Mouse (Mus musculus) forebrain, embryonic 13.5 days (tissue): ENCODE data around the gene Rpusd2. TPM values are rescaled to one million over a fixed set of nuclear protein-coding genes. Genes with fewer than 3 reads are reported as not detected.
"Not testable (repeated sequence)": the region's sequence is repeated elsewhere in the genome, so short reads cannot be mapped to it uniquely, and the experiment has no call there.

Experiments used
- ATAC-seq: fragments of 200-750 bp; cut with Nextera tagmentation; 2 replicates; pipeline ENCODE4 v1.8.0; 2017
- H3K27ac ChIP-seq: fragments of 300-500 bp; sonication (generic); 2 replicates; pipeline ENCODE4 v1.5.1; 2015; ENCODE audit warnings: inconsistent platforms, mild to moderate bottlenecking, moderate library complexity
- H3K27me3 ChIP-seq: fragments of 300-500 bp; sonication (generic); 2 replicates; pipeline ENCODE4 v1.6.1; 2015; ENCODE audit warnings: mild to moderate bottlenecking, inconsistent platforms
- H3K36me3 ChIP-seq: fragments of 300-500 bp; sonication (generic); 2 replicates; pipeline ENCODE4 v1.6.1; 2015; ENCODE audit warnings: mild to moderate bottlenecking, inconsistent platforms; ENCODE audit not compliant: poor library complexity, severe bottlenecking
- H3K4me1 ChIP-seq: fragments of 300-500 bp; sonication (generic); 2 replicates; pipeline ENCODE4 v1.6.1; 2015; ENCODE audit warnings: inconsistent platforms
- H3K4me2 ChIP-seq: fragments of 300-500 bp; sonication (generic); 2 replicates; pipeline ENCODE4 v1.6.1; 2015; ENCODE audit warnings: inconsistent platforms, mild to moderate bottlenecking, moderate library complexity
- H3K4me3 ChIP-seq: fragments of 300-500 bp; sonication (generic); 2 replicates; pipeline ENCODE4 v1.5.1; 2015; ENCODE audit warnings: mild to moderate bottlenecking, inconsistent platforms
- H3K9ac ChIP-seq: fragments of 300-500 bp; sonication (generic); 2 replicates; pipeline ENCODE4 v1.6.1; 2015; ENCODE audit warnings: mild to moderate bottlenecking, inconsistent platforms
- H3K9me3 ChIP-seq: fragments of 300-500 bp; sonication (generic); replicated peaks from 2 replicates; pipeline ENCODE4 v1.6.1; 2016; ENCODE audit warnings: inconsistent platforms
- WGBS: fragments of 180-500 bp; shearing (Covaris S2); methylation state at CpG from one replicate; pipeline ENCODE4 v1.1.7; 2015; 5-methylcytosine and 5-hydroxymethylcytosine counted together
- polyA plus RNA-seq: library from polyadenylated mRNA; unstranded; fragments of >200 nt; fragmentation: Nextera tagmentation; extraction: Ambion mirVana; gene quantifications from 2 replicates; pipeline ENCODE4 v1.2.1, GENCODE M21; 2015

Gene Rpusd2
- 7.3 and 7.7 TPM in 2 replicates for polyA plus RNA-seq

DNA sequence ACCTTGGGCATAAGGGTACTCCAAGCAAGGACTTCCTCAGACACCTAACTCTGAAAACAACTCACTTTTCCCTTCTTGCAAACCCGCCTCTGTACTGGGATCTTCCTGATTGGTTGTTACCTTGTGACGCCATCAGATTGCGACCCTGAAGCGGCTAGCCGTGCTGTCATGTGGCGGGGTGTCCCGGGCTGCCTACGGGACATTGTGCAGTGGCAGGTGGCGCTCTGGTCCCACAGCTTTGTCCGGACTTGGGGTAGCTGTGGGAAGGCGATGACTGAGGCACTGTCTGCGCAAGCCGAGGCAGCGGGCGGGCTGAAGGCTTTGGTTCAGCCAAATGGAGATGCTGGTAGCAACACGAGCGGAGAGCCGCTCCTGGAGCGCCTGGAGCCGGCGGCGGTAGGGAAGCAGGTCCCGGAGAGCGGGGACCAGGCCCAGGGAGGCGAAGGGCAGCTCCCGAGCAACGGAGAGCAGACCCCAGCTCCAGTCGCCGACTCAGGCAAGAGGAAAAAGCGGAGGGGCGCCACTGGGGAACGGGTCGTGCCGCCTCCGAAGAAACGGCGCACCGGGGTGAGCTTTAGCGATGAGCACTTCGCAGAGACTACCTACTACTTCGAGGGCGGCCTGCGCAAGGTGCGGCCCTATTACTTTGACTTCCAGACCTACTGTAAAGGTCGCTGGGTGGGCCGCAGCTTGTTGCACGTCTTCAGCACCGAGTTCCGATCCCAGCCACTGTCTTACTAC lies at the start of gene Rpusd2:
Gene Rpusd2 (plus strand): TSS at position 135 of the 741 bp plus-strand sequence.
- Histone ChIP-seq H3K4me2 (peak within 1 kb of the TSS; percentile 83), H3K4me1 (peaks cover 17% of the 10 kb centered on the region), H3K27me3 (peaks cover 11% of the 10 kb centered on the region; the same call in 1 of the 2 replicates), H3K36me3 (peaks cover 26% of the 10 kb centered on the region), H3K9me3 (no peaks in the 10 kb centered on the region), H3K27ac (peak within 1 kb of the TSS; percentile 91), H3K4me3 (peak within 1 kb of the TSS; percentile 88), H3K9ac (peak within 1 kb of the TSS; percentile 87)
- ATAC-seq, result peak; percentile 98
- under 1% methylated on average over 49 of the region's 49 CpGs for WGBS

- Histone ChIP-seq H3K27ac (no peak overlapping the region), H3K9me3 (no peaks in the 10 kb centered on the region), H3K4me1 (peaks cover 17% of the 10 kb centered on the region; the same call in 1 of the 2 replicates), H3K36me3 (no peaks in the 10 kb centered on the region), H3K4me3 (no peak overlapping the region), H3K9ac (no peak overlapping the region), H3K27me3 (no peaks in the 10 kb centered on the region), H3K4me2 (no peak overlapping the region)
- ATAC-seq, result peak; percentile 20; the same call in 1 of the 2 replicates
- 60% methylated on average over 5 of the region's 5 CpGs for WGBS
These were observed 39.1 kb upstream of the Rpusd2 start for GRCm38 (mm10) chr2:118995490-118995889.

GRCm38 (mm10) chr2:118995919-118996797 lies 38.4 kb upstream of the Rpusd2 start:
- peaks cover 17% of the 10 kb centered on the region; the same call in 1 of the 2 replicates for H3K4me1 ChIP-seq
- no peak overlapping the region for H3K9ac ChIP-seq
- WGBS, result 33% methylated on average over 16 of the region's 16 CpGs
- peak overlapping the region; percentile 3; the same call in 1 of the 2 replicates for H3K4me2 ChIP-seq
- H3K4me3 ChIP-seq, result no peak overlapping the region
- no peaks in the 10 kb centered on the region for H3K36me3 ChIP-seq
- peak; percentile 84 for ATAC-seq
- no peaks in the 10 kb centered on the region for H3K9me3 ChIP-seq
- H3K27ac ChIP-seq, result peak overlapping the region; percentile 12
- H3K27me3 ChIP-seq, result no peaks in the 10 kb centered on the region

- no peak overlapping the region for H3K4me2 ChIP-seq
- WGBS, result 40% methylated on average over 1 of the region's 1 CpGs
- no peak overlapping the region; the same call in 1 of the 2 replicates for H3K27ac ChIP-seq
These were observed 37.8 kb upstream of the Rpusd2 start for GRCm38 (mm10) chr2:118996798-118997105.

GRCm38 (mm10) chr2:118998115-118998866 lies 36.3 kb upstream of the Rpusd2 start:
- ATAC-seq, result no peak
- 81% methylated on average over 6 of the region's 6 CpGs for WGBS
- H3K4me1 ChIP-seq, result peaks cover 17% of the 10 kb centered on the region; the same call in 1 of the 2 replicates
- no peak overlapping the region for H3K27ac ChIP-seq
- no peaks in the 10 kb centered on the region for H3K27me3 ChIP-seq
- H3K4me2 ChIP-seq, result no peak overlapping the region
- no peaks in the 10 kb centered on the region for H3K36me3 ChIP-seq
- no peaks in the 10 kb centered on the region for H3K9me3 ChIP-seq
- H3K4me3 ChIP-seq, result no peak overlapping the region
- no peak overlapping the region for H3K9ac ChIP-seq

More at GRCm38 (mm10) chr2:118996798-118997105, 37.8 kb upstream of the Rpusd2 start:
- H3K9me3 ChIP-seq, result no peaks in the 10 kb centered on the region
- no peaks in the 10 kb centered on the region for H3K27me3 ChIP-seq
- no peak overlapping the region for H3K9ac ChIP-seq
- no peak overlapping the region for H3K4me3 ChIP-seq
- peaks cover 17% of the 10 kb centered on the region; the same call in 1 of the 2 replicates for H3K4me1 ChIP-seq
- peak; percentile 48 for ATAC-seq
- H3K36me3 ChIP-seq, result no peaks in the 10 kb centered on the region

GRCm38 (mm10) chr2:118999025-118999639 lies 35.5 kb upstream of the Rpusd2 start:
- Histone ChIP-seq H3K9ac (no peak overlapping the region), H3K36me3 (no peaks in the 10 kb centered on the region), H3K4me1 (peaks cover 17% of the 10 kb centered on the region; the same call in 1 of the 2 replicates), H3K4me2 (no peak overlapping the region), H3K4me3 (no peak overlapping the region), H3K27ac (no peak overlapping the region), H3K27me3 (no peaks in the 10 kb centered on the region), H3K9me3 (no peaks in the 10 kb centered on the region)
- WGBS, result 69% methylated on average over 3 of the region's 3 CpGs
- no peak for ATAC-seq

DNA sequence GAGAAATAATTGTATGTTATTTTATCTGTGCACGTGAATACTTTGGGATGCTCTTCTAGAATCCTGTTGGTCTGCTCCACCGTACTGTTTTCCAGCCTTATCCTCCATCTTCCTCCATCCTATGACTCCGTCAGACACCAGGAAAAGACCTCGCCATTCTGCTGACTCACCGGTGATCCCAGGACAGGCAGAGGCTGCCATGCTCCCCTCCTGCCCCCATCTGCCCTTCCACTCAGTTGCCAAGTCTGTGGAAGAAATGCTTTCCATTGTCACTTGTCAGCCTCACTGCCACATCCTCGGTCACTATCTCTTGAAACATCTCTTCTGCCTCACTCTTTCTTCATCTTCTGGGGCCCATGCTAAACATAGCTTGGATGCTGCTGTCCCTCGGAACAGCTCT lies 27.7 kb upstream of the Rpusd2 start:
- Histone ChIP-seq H3K27me3 (no peaks in the 10 kb centered on the region), H3K4me2 (no peak overlapping the region), H3K36me3 (no peaks in the 10 kb centered on the region), H3K9ac (no peak overlapping the region), H3K27ac (no peak overlapping the region), H3K4me3 (no peak overlapping the region), H3K9me3 (no peaks in the 10 kb centered on the region), H3K4me1 (no peaks in the 10 kb centered on the region)
- no peak for ATAC-seq
- 90% methylated on average over 7 of the region's 7 CpGs for WGBS

DNA sequence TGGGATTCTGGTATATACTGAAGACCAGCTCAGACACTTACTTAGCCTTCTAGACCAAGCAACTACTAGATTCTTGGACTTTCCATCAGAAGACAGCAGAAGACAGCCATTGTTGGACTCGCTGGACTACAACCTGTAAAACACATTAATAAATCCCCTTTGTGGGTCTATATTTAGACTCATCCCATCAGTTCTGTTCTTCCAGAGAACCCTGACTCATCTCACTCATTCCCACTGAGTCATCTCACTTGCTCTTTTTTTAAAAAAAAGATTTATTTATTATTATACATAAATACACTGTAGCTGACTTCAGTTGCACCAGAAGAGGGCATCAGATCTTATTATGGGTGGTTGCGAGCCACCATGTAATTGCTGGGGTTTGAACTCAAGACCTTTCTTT lies 25.2 kb upstream of the Rpusd2 start:
- Histone ChIP-seq H3K4me1 (no peaks in the 10 kb centered on the region), H3K9ac (no peak overlapping the region), H3K27ac (no peak overlapping the region), H3K4me2 (no peak overlapping the region), H3K36me3 (no peaks in the 10 kb centered on the region), H3K9me3 (no peaks in the 10 kb centered on the region), H3K27me3 (no peaks in the 10 kb centered on the region), H3K4me3 (no peak overlapping the region)
- no peak for ATAC-seq
- 95% methylated on average over 2 of the region's 2 CpGs for WGBS

GRCm38 (mm10) chr2:119014989-119015388 lies 19.6 kb upstream of the Rpusd2 start:
- no peak overlapping the region for H3K4me2 ChIP-seq
- H3K27me3 ChIP-seq, result no peaks in the 10 kb centered on the region
- WGBS, result 86% methylated on average over 7 of the region's 7 CpGs
- H3K9me3 ChIP-seq, result no peaks in the 10 kb centered on the region
- no peak for ATAC-seq
- H3K4me1 ChIP-seq, result peaks cover 16% of the 10 kb centered on the region
- H3K27ac ChIP-seq, result no peak overlapping the region
- no peak overlapping the region for H3K4me3 ChIP-seq
- no peak overlapping the region for H3K9ac ChIP-seq
- H3K36me3 ChIP-seq, result peaks cover 19% of the 10 kb centered on the region

GRCm38 (mm10) chr2:119015604-119016180 lies 18.9 kb upstream of the Rpusd2 start:
- no peak overlapping the region for H3K4me2 ChIP-seq
- no peaks in the 10 kb centered on the region for H3K9me3 ChIP-seq
- H3K9ac ChIP-seq, result no peak overlapping the region
- no peaks in the 10 kb centered on the region for H3K27me3 ChIP-seq
- peaks cover 16% of the 10 kb centered on the region for H3K4me1 ChIP-seq
- H3K27ac ChIP-seq, result no peak overlapping the region
- WGBS, result 72% methylated on average over 12 of the region's 12 CpGs
- ATAC-seq, result no peak
- H3K4me3 ChIP-seq, result no peak overlapping the region
- H3K36me3 ChIP-seq, result peaks cover 25% of the 10 kb centered on the region

DNA sequence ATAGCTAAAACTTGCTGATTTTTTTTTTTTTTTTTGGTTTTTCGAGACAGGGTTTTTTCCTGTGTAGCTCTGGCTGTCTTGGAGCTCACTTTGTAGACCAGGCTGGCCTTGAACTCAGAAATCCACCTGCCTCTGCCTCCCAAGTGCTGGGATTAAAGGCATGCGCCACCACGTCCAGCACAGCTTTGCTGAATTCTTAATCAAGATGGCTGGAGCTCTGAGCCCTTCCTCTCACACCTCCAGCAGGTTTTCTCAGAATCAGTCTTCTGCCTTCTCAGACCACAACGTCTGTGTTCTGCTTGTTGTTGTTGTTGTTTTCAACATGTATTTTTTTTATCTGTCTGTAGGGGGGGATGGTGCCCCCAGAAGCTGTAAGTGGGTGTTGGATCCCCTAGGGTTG lies 18.3 kb upstream of the Rpusd2 start:
- not testable (repeated sequence) for H3K27me3 ChIP-seq, ATAC-seq, H3K9ac ChIP-seq, H3K9me3 ChIP-seq, H3K4me3 ChIP-seq, H3K27ac ChIP-seq, H3K4me2 ChIP-seq
- peaks cover 16% of the 10 kb centered on the region for H3K4me1 ChIP-seq
- peaks cover 31% of the 10 kb centered on the region for H3K36me3 ChIP-seq
- WGBS, result 84% methylated on average over 4 of the region's 4 CpGs
